Mouse (Mus musculus) heart, adult 2 months (tissue): Measurements from ENCODE around the gene Trim2.

ENCODE experiments used
- CTCF ChIP-seq: fragments of 200-600 bp; IDR thresholded peaks from 2 replicates; pipeline ENCODE4 v1.8.1; 2022; ENCODE audit warnings: antibody characterized with exemption, mild to moderate bottlenecking, moderate library complexity
- EP300 ChIP-seq: fragments of 200-500 bp; IDR thresholded peaks from 2 replicates; pipeline ENCODE4 v1.6.1; 2011; ENCODE audit warnings: low read depth, low read length, control low read depth; ENCODE audit not compliant: insufficient read depth
- POLR2A ChIP-seq: fragments of 200-500 bp; IDR thresholded peaks from 2 replicates; pipeline ENCODE4 v1.6.1; 2011; ENCODE audit warnings: mild to moderate bottlenecking, low read depth, low read length, control low read depth; ENCODE audit not compliant: insufficient read depth

GRCm38 (mm10) chr3:84130776-84131175 is 175.9 kb downstream of the Trim2 start:
- TF ChIP-seq CTCF, result no peak
- TF ChIP-seq EP300, result no peak
- no peak for TF ChIP-seq POLR2A
